Mouse (Mus musculus) liver, adult 2 months (tissue): ENCODE data around the gene Med18.

Experiments used
- CTCF ChIP-seq: fragments of 200-500 bp; IDR thresholded peaks from 2 replicates; pipeline ENCODE4 v1.5.1; 2011; ENCODE audit warnings: low read depth, low read length, control low read depth
- POLR2A ChIP-seq: fragments of 200-500 bp; IDR thresholded peaks from 2 replicates; pipeline ENCODE4 v1.6.1; 2011; ENCODE audit warnings: low read length, control low read depth; ENCODE audit not compliant: insufficient read depth; ENCODE audit errors: extremely low read depth

GRCm38 (mm10) chr4:132427493-132427892 is 36.2 kb downstream of the Med18 start:
- TF ChIP-seq CTCF (no peak), POLR2A (no peak)
